Mouse (Mus musculus) hindbrain, embryonic 11.5 days (tissue): ENCODE measurements around the gene Nfatc4. TPM values are rescaled to one million over a fixed set of nuclear protein-coding genes. Genes with fewer than 3 reads are reported as not detected.

ENCODE experiments used
- ATAC-seq: fragments of 200-750 bp; cut with Nextera tagmentation; 2 replicates; pipeline ENCODE4 v1.8.0; 2017; ENCODE audit warnings: mild to moderate bottlenecking, moderate TSS enrichment, moderate library complexity; ENCODE audit not compliant: low FRiP score
- DNase-seq: peaks from one replicate; pipeline ENCODE4 v3.0.0-alpha.2; 2015; ENCODE audit warnings: low spot score
- H3K27ac ChIP-seq: fragments of 300-500 bp; sonication (generic); 2 replicates; pipeline ENCODE4 v1.5.1; 2014; ENCODE audit warnings: mild to moderate bottlenecking, low read depth, low read length
- H3K27me3 ChIP-seq: fragments of 300-500 bp; sonication (generic); 2 replicates; pipeline ENCODE4 v1.6.1; 2014; ENCODE audit warnings: mild to moderate bottlenecking, low read length, moderate library complexity, mixed read lengths; ENCODE audit not compliant: control insufficient read depth, insufficient read depth
- H3K36me3 ChIP-seq: fragments of 300-500 bp; sonication (generic); 2 replicates; pipeline ENCODE4 v1.6.1; 2014; ENCODE audit warnings: mild to moderate bottlenecking, low read length, moderate library complexity, mixed read lengths; ENCODE audit not compliant: control insufficient read depth, insufficient read depth
- H3K4me1 ChIP-seq: fragments of 300-500 bp; sonication (generic); replicated peaks from 2 replicates; pipeline ENCODE4 v1.6.1; 2014; ENCODE audit warnings: low read length, mixed read lengths; ENCODE audit not compliant: control insufficient read depth, insufficient read depth
- H3K4me2 ChIP-seq: fragments of 300-500 bp; sonication (generic); replicated peaks from 2 replicates; pipeline ENCODE4 v1.6.1; 2014; ENCODE audit warnings: mild to moderate bottlenecking, low read depth, low read length
- H3K4me3 ChIP-seq: fragments of 300-500 bp; sonication (generic); 2 replicates; pipeline ENCODE4 v1.5.1; 2014; ENCODE audit warnings: low read depth, low read length
- H3K9ac ChIP-seq: fragments of 300-500 bp; sonication (generic); 2 replicates; pipeline ENCODE4 v1.6.1; 2014; ENCODE audit warnings: low read depth, low read length
- H3K9me3 ChIP-seq: fragments of 300-500 bp; sonication (generic); 2 replicates; pipeline ENCODE4 v1.6.1; 2016; ENCODE audit warnings: low read length; ENCODE audit not compliant: control insufficient read depth
- WGBS: fragments of 180-500 bp; shearing (Covaris S2); extraction: QIAGEN DNeasy Blood & Tissue Kit; methylation state at CpG from one replicate; pipeline ENCODE4 v1.1.7; 2014; 5-methylcytosine and 5-hydroxymethylcytosine counted together
- polyA plus RNA-seq: library from polyadenylated mRNA; unstranded; fragments of >200 nt; fragmentation: Nextera tagmentation; extraction: Ambion mirVana; gene quantifications from 2 replicates; pipeline ENCODE4 v1.2.1, GENCODE M21; 2014

The Nfatc4 gene
- polyA plus RNA-seq, 1 experiment from 2014 or later: 25.5 TPM

DNA sequence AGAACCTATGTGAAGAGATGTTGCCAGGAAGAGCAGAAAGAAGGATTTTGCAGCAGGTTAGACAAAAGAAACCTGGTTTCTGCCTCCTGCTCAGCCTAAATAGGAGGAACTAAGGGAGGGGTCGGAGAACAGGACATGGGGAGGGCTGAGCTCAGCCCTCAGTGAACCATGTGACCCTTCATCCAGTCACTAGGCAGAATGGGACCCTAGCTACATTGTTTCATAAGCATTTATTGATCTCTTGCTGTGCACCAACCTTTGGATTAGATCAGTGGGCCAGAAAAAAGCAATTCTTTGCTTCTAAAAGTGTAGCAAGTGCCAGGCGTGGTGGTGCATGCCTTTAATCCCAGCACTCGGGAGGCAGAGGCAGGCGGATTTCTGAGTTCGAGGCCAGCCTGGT lies 15.4 kb downstream of the Nfatc4 start:
- Histone ChIP-seq H3K9ac (no peak overlapping the region), H3K4me3 (no peak overlapping the region), H3K9me3 (no peaks in the 10 kb centered on the region), H3K27ac (no peak overlapping the region), H3K4me1 (no peaks in the 10 kb centered on the region), H3K4me2 (no peak overlapping the region), H3K27me3 (no peaks in the 10 kb centered on the region), H3K36me3 (no peaks in the 10 kb centered on the region)
- WGBS: 88% methylated on average over 5 of the region's 5 CpGs
- ATAC-seq (no peak), DNase-seq (no peak)

DNA sequence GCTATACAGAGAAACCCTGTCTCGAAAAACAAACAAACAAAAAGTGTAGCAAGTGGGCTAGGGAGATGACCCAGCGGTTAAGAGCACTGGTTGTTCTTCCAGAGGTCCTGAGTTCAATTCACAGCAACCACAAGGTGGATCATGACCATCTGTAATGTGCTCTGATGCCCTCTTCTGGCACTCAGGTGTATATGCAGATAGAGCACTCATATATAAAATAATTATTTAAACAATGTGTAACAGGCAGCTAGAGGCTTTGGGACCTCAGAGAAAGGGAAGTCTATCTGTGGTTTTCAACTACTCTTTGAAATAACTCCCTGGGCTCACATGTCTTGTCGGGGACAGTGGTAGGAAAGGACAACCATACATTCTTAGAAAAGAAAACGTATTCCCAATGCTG lies 15.8 kb downstream of the Nfatc4 start:
- Histone ChIP-seq H3K27me3 (no peaks in the 10 kb centered on the region), H3K36me3 (no peaks in the 10 kb centered on the region), H3K27ac (no peak overlapping the region), H3K9me3 (no peaks in the 10 kb centered on the region), H3K4me3 (no peak overlapping the region), H3K9ac (no peak overlapping the region), H3K4me2 (no peak overlapping the region), H3K4me1 (no peaks in the 10 kb centered on the region)
- DNase-seq: no peak
- no peak for ATAC-seq
- 85% methylated on average over 4 of the region's 4 CpGs for WGBS

DNA sequence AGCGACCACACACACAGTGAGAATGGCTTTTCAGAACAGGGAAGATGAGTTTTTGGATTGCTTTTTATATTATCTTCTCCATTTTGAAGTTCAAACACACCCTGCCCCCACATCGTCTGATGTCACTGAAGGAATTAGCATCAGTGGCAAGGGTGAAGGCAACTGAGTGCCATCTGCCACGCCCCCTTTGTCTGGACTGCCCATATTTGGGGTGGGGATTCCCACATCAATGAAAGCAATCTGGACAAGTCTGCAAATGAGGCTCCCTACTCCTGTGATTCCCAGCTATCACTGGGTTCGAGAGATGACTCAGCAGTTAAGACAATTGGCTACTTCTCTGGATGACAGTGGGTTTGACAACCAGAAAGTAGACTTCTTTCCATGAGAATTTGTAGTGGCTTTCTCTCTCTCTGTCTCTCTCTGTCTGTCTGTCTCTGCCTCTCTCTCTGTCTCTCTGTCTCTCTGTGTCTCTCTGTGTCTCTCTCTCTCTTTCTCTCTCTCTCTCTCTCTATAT lies 18.0 kb downstream of the Nfatc4 start:
- Histone ChIP-seq H3K9me3 (no peaks in the 10 kb centered on the region), H3K4me1 (no peaks in the 10 kb centered on the region), H3K36me3 (no peaks in the 10 kb centered on the region), H3K27me3 (no peaks in the 10 kb centered on the region), H3K27ac (no peak overlapping the region), H3K4me2 (no peak overlapping the region), H3K9ac (no peak overlapping the region), H3K4me3 (no peak overlapping the region)
- WGBS: 64% methylated on average over 4 of the region's 4 CpGs
- ATAC-seq (no peak), DNase-seq (no peak)

GRCm38 (mm10) chr14:55842794-55843193 lies 19.9 kb downstream of the Nfatc4 start:
- WGBS: 74% methylated on average over 4 of the region's 4 CpGs
- Histone ChIP-seq H3K4me2 (no peak overlapping the region), H3K9me3 (no peaks in the 10 kb centered on the region), H3K27ac (no peak overlapping the region), H3K4me1 (no peaks in the 10 kb centered on the region), H3K4me3 (no peak overlapping the region), H3K9ac (no peak overlapping the region), H3K36me3 (no peaks in the 10 kb centered on the region), H3K27me3 (no peaks in the 10 kb centered on the region)
- ATAC-seq: no peak
- DNase-seq: no peak

GRCm38 (mm10) chr14:55845506-55846294 lies 22.8 kb downstream of the Nfatc4 start:
- no peak for DNase-seq
- H3K36me3 ChIP-seq: no peaks in the 10 kb centered on the region
- H3K27me3 ChIP-seq: no peaks in the 10 kb centered on the region
- H3K4me2 ChIP-seq: no peak overlapping the region
- H3K9me3 ChIP-seq: no peaks in the 10 kb centered on the region
- no peaks in the 10 kb centered on the region for H3K4me1 ChIP-seq
- H3K9ac ChIP-seq: no peak overlapping the region
- 70% methylated on average over 9 of the region's 9 CpGs for WGBS
- H3K27ac ChIP-seq: no peak overlapping the region
- no peak for ATAC-seq
- H3K4me3 ChIP-seq: no peak overlapping the region

DNA sequence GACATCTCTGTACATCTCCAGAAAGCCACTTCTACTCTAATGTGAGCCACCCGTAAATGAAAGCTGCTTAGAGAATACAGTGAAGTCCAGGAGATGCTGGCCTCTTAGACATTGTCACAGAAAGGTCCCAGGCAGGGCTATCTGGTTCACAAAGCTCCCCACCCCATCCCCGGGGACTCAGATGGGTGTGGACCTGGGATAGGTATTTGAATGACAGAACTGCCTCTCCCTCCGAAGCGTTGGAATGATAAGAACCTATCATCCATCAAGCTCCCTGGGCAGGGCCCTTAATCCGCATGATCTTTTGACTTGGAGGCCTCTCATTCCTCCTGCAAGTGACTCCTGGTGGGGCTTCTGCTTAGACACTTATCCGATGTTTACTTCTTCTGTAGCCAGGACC lies 27.9 kb downstream of the Nfatc4 start:
- Histone ChIP-seq H3K27ac (no peak overlapping the region), H3K4me3 (no peak overlapping the region), H3K4me2 (no peak overlapping the region), H3K9me3 (no peaks in the 10 kb centered on the region), H3K4me1 (peaks cover 11% of the 10 kb centered on the region), H3K36me3 (no peaks in the 10 kb centered on the region), H3K27me3 (no peaks in the 10 kb centered on the region), H3K9ac (no peak overlapping the region)
- DNase-seq (no peak), ATAC-seq (no peak)
- 74% methylated on average over 6 of the region's 6 CpGs for WGBS

DNA sequence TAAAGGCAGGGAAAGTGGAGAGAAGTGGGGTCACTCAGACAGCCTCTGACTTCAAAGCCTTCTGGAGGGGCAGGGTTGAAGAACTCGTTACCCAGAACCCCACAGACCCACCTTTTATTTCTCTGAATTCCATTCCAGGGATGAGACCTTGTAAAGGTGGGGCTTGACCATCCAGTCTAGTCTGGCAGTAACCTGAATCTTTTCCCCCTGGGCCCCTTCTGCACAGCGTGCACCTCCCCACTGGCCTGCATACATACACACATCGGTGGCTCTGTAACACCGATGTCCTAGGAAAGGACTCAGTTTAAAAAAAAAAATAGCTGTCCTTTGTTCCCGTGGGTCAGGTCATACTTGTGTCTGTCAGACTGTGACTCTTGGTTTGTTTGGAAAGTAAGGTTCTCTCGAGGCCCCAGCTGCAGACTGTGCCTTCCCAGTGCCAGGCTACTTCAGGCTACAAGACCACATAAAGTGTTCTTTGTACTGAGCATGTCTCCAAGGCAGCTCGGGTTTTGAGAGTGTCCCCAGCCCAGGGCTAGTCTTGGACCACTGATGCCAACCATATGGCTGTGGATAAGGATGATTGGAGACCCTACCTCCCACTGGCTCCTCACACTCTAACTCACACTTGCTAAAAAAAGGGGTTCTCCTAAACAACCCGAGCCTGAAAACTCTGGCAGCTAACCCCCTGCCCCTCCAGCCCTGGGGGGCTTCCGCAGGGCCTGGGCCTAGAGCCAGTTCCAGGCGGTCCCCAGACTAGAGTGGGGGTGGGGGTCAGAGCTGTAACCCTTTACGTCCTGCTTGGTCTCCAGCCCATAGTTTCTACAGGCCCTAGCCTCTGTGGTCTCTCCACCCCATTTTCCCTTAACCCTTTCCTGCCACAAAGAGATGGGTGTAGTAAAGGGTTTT lies 30.0 kb downstream of the Nfatc4 start:
- Histone ChIP-seq H3K4me3 (peak overlapping the region; percentile 51; the same call in 1 of the 2 replicates), H3K27ac (peak overlapping the region; percentile 85), H3K4me1 (peaks cover 15% of the 10 kb centered on the region), H3K36me3 (no peaks in the 10 kb centered on the region), H3K27me3 (no peaks in the 10 kb centered on the region), H3K4me2 (peak overlapping the region; percentile 64), H3K9ac (peak overlapping the region; percentile 70), H3K9me3 (no peaks in the 10 kb centered on the region)
- DNase-seq: peak; percentile 69
- ATAC-seq: peak; percentile 76
- WGBS: 4% methylated on average over 11 of the region's 11 CpGs

DNA sequence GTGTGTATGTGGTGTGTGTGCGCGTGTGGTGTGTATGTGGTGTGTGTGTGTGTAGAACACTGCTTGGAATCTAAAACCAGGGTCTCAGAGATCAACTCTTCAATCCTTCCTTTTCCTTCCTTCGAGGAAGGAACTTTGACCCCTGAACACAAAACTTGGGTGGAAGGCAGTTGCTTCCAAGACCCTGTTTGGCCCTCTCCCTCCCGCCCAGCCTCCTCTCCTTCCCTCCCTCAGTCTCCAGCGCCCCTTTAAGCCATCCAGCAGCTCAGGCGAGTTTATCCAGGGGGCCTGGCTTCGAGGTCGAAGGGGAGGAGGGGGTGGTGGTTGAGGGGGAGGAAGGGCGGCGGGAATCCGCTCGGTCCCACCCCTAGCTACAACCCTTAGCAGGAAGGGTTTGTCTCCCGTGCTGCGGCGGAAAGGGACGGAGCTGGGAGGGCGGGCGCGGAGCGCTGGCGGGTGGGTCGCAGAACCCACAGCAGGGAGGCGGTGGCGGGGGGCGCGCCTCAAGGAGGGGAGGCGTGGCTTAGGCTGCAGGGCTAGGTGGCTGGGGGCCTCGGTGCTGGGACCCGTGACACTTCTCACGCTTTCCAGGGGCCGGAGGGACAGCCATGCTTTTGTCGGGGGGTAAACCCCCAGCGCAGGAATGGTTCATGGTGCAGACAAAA lies 30.8 kb downstream of the Nfatc4 start, which contains the start of gene Nynrin:
Gene Nynrin, plus strand, starts transcription at position 390 of the 665 bp plus-strand sequence.
- peaks cover 15% of the 10 kb centered on the region for H3K4me1 ChIP-seq

More for the DNA sequence above, 30.8 kb downstream of the Nfatc4 start, which contains the start of gene Nynrin:
- DNase-seq: peak; percentile 84
- no peaks in the 10 kb centered on the region for H3K27me3 ChIP-seq
- no peaks in the 10 kb centered on the region for H3K36me3 ChIP-seq
- peak within 1 kb of the TSS; percentile 70 for H3K9ac ChIP-seq
- H3K4me2 ChIP-seq: peak within 1 kb of the TSS; percentile 64
- ATAC-seq: peak; percentile 86
- H3K4me3 ChIP-seq: peak within 1 kb of the TSS; percentile 51
- no peaks in the 10 kb centered on the region for H3K9me3 ChIP-seq
- peak within 1 kb of the TSS; percentile 85 for H3K27ac ChIP-seq
- WGBS: under 1% methylated on average over 30 of the region's 33 CpGs
